Mouse (Mus musculus): ENCODE measurements around the gene Dcst1.

The Dcst1 gene

GRCm38 (mm10) chr3:89305105-89305504 lies 59.9 kb downstream of the Dcst1 start:
- no peak for DNase-seq

GRCm38 (mm10) chr3:89304440-89304839 lies 60.6 kb downstream of the Dcst1 start:
- DNase-seq: peak in 1 of 2 experiments; percentile 45

GRCm38 (mm10) chr3:89300514-89300913 lies 64.5 kb downstream of the Dcst1 start:
- no peak for DNase-seq
